Mouse (Mus musculus) spleen, adult 10 weeks (tissue): Measurements from ENCODE around the gene Defb25. TPM values are rescaled to one million over a fixed set of nuclear protein-coding genes. Genes with fewer than 3 reads are reported as not detected.

Experiments used
- polyA plus RNA-seq: library from polyadenylated mRNA; stranded (reverse); fragments of 350-450 nt; fragmentation: Illumina TruSeq; extraction: RNeasy Lipid Tissue Mini Kit (QIAGEN cat#74804); gene quantifications from one replicate; pipeline ENCODE4 v1.2.3, GENCODE M21; 2015; ENCODE audit warnings: low replicate concordance; ENCODE audit not compliant: insufficient read depth

The Defb25 gene
- polyA plus RNA-seq = not detected

GRCm38 (mm10) chr2:152622953-152623352 lies at the start of gene Defb25:
Gene Defb25 (minus strand): TSS chr2:152623053.

GRCm38 (mm10) chr2:152669256-152669638 lies 46.4 kb upstream of the Defb25 start, which contains the start of gene H13:
Gene H13 (plus strand): TSS chr2:152669461.

GRCm38 (mm10) chr2:152626774-152627591 lies 4.1 kb upstream of the Defb25 start, which contains the start of gene Rem1:
Gene Rem1 (plus strand): TSS chr2:152626951.

GRCm38 (mm10) chr2:152604057-152604456 lies 18.8 kb downstream of the Defb25 start, which contains the start of gene Defb36:
Gene Defb36 (plus strand): TSS chr2:152604327.

GRCm38 (mm10) chr2:152599299-152599698 lies 23.6 kb downstream of the Defb25 start, which contains the start of gene Defb45:
Gene Defb45 (minus strand): TSS chr2:152599399.

GRCm38 (mm10) chr2:152580107-152580506 lies 42.7 kb downstream of the Defb25 start, which contains the start of gene Defb19:
Gene Defb19 (minus strand): TSS chr2:152580312.

Other genes with a start within 250 kb of the Defb25 start
- not detected for gene Nrsn2, start 246.4 kb downstream of the Defb25 start, polyA plus RNA-seq
- 1.0 TPM for gene Sox12, start 225.0 kb downstream of the Defb25 start, polyA plus RNA-seq
- 2.3 TPM for gene Zcchc3, start 208.0 kb downstream of the Defb25 start, polyA plus RNA-seq
- not detected for gene 6820408C15Rik, start 207.5 kb downstream of the Defb25 start, polyA plus RNA-seq
- not detected for gene Defb23, start 158.4 kb downstream of the Defb25 start, polyA plus RNA-seq
- not detected for gene Defb20, start 146.0 kb downstream of the Defb25 start, polyA plus RNA-seq
- not detected for gene Defb22, start 132.9 kb downstream of the Defb25 start, polyA plus RNA-seq
- gene Defb26, start 111.4 kb downstream of the Defb25 start, polyA plus RNA-seq = not detected
- gene Defb28, start 104.8 kb downstream of the Defb25 start, polyA plus RNA-seq = not detected
- not detected for gene Defb29, start 83.0 kb downstream of the Defb25 start, polyA plus RNA-seq
- not detected for gene Gm17416, start 53.7 kb downstream of the Defb25 start, polyA plus RNA-seq
- not detected for gene Defb21, start 50.3 kb downstream of the Defb25 start, polyA plus RNA-seq
- not detected for gene Defb19, start 42.7 kb downstream of the Defb25 start, polyA plus RNA-seq
- not detected for gene Defb45, start 23.7 kb downstream of the Defb25 start, polyA plus RNA-seq
- not detected for gene Defb36, start 18.7 kb downstream of the Defb25 start, polyA plus RNA-seq
- 3.6 TPM for gene Rem1, start 3.9 kb upstream of the Defb25 start, polyA plus RNA-seq
- gene H13, start 46.4 kb upstream of the Defb25 start, polyA plus RNA-seq = 77.9 TPM
- 8.0 TPM for gene Mcts2, start 64.0 kb upstream of the Defb25 start, polyA plus RNA-seq
- 10.5 TPM for gene Id1, start 113.2 kb upstream of the Defb25 start, polyA plus RNA-seq
- gene Cox4i2, start 131.1 kb upstream of the Defb25 start, polyA plus RNA-seq = 0.76 TPM
- 34.2 TPM for gene Bcl2l1, start 208.7 kb upstream of the Defb25 start, polyA plus RNA-seq
- 17.3 TPM for gene Tpx2, start 224.9 kb upstream of the Defb25 start, polyA plus RNA-seq